Mouse (Mus musculus) thymus, adult 2 months (tissue): ENCODE measurements around the gene Zmiz1.

Experiments used
- CTCF ChIP-seq: fragments of 200-500 bp; IDR thresholded peaks from 2 replicates; pipeline ENCODE4 v1.5.1; 2012; ENCODE audit warnings: mild to moderate bottlenecking, control low read depth, low read length, moderate library complexity, borderline replicate concordance; ENCODE audit not compliant: control insufficient read depth, poor library complexity, insufficient read depth; ENCODE audit errors: extremely low read depth
- POLR2A ChIP-seq: fragments of 200-500 bp; IDR thresholded peaks from 2 replicates; pipeline ENCODE4 v1.6.1; 2012; ENCODE audit warnings: mild to moderate bottlenecking, low read length, control low read depth, moderate library complexity; ENCODE audit not compliant: control insufficient read depth, poor library complexity, insufficient read depth; ENCODE audit errors: extremely low read depth

- TF ChIP-seq POLR2A: no peak
- no peak for TF ChIP-seq CTCF
Measured at GRCm38 (mm10) chr14:25524884-25525283, 65.9 kb downstream of the Zmiz1 start.
